9 mouse cellular contexts compared by ENCODE assay signal in the genomic region with DNA sequence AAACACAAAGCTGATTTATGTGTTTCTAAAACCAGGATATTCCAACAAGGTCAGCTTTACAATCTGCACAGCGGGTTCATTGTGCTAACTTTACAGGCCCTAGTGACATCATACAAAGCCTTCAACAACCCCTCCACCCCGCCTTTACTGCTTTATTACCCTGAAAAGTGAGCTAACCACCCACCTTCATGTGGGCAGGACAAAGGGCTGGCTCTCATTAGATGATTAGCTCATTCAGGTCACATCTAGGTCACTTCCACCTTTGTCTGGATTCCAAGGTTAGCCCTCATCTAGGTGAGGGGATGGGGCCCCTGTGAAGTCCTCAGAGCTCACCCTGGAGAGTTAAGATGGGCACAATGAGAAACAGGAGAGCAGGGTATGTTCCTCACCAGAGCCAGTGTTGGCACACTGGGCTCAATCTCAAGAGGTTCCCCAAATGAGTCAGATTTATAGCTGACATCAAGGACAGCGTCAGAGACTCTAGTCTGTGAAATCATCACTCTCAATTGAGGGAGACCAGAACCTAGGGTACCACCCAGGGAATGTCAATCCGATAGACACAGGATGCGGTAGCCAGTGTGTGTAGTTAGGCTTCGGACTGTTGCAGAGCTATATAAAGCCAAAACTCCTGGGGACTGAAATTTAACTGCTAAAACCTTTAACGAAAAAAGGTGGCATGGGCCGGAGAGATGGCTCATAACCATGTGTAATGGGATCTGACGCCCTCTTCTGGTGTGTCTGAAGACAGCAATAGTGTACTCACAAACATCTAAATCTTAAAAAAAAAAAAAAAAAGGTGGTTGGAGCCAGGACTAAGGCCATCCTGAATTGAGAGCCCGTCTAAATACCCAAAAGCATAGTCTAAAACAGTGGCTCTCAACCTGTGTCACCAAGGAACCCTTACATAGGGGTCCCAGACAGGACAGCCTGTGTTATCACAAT. TPM values are rescaled to one million over a fixed set of nuclear protein-coding genes. Genes with fewer than 3 reads are reported as not detected.
DNase-seq lines count a peak whose midpoint lies in the region; ATAC-seq and TF ChIP-seq lines count a peak whose summit lies in the region.
"Had no signal": no experiment of that assay in that cellular context is flagged by ENCODE, and none has a peak within 500 bp of the region (broad histone marks: within the 10 kb centered on the region; RNA-seq: fewer than 3 reads in every experiment).

No protein-coding gene starts in this region.

- H3K4me2 ChIP-seq in heart, embryonic 13.5 days: peak overlapping the region; percentile 95
- H3K4me2 ChIP-seq in hindbrain, embryonic 12.5 days (replicated peaks): peak overlapping the region; percentile 95
- peak overlapping the region; percentile 84 for H3K4me2 ChIP-seq in midbrain, embryonic 14.5 days (ENCODE audit: low read length)

- H3K4me1 ChIP-seq in heart, embryonic 13.5 days: peaks cover 18% of the 10 kb centered on the region
- H3K4me1 ChIP-seq in hindbrain, embryonic 12.5 days: peaks cover 13% of the 10 kb centered on the region
- H3K4me1 ChIP-seq in midbrain, embryonic 14.5 days (ENCODE audit: control insufficient read depth, insufficient read depth, low read length): peaks cover 12% of the 10 kb centered on the region

- in situ Hi-C loops in Patski (cut with MboI; ENCODE audit: low pct_unique_long_range_greater_than_20kb): no loop called here

- H3K9ac ChIP-seq in heart, embryonic 13.5 days: peak overlapping the region; percentile 99
- H3K9ac ChIP-seq in hindbrain, embryonic 12.5 days: peak overlapping the region; percentile 95
- H3K9ac ChIP-seq in midbrain, embryonic 14.5 days (replicated peaks; ENCODE audit: low read length): peak overlapping the region; percentile 97

- no peak for DNase-seq in heart, postnatal 4 days
- no peak for DNase-seq in Patski (ENCODE audit: low read depth, low spot score)
- peak; percentile 16 for DNase-seq in midbrain, embryonic 14.5 days
- DNase-seq in urinary bladder, postnatal 36 days (ENCODE audit: low spot score in 2 of 2): no peak
- DNase-seq in frontal cortex, postnatal 36 days (ENCODE audit: low spot score in 2 of 2): no peak
- DNase-seq in gastrocnemius, postnatal 25 days: no peak
- DNase-seq: adrenal gland, postnatal 36 days had no signal

- H3K27me3 ChIP-seq in heart, embryonic 13.5 days (replicated peaks): peaks cover 10% of the 10 kb centered on the region
- H3K27me3 ChIP-seq in Patski: no peaks in the 10 kb centered on the region
- H3K27me3 ChIP-seq in hindbrain, embryonic 12.5 days: peaks cover 11% of the 10 kb centered on the region
- 0 out of 2 replicates have a peak, but pooled peaks cover 9% of the 10 kb centered on the region for H3K27me3 ChIP-seq in midbrain, embryonic 14.5 days (ENCODE audit: control insufficient read depth, insufficient read depth, low read length)

- H3K4me3 ChIP-seq in heart, embryonic 13.5 days: peak overlapping the region; percentile 83
- peak overlapping the region; percentile 82 for H3K4me3 ChIP-seq in hindbrain, embryonic 12.5 days
- peak overlapping the region; percentile 98 for H3K4me3 ChIP-seq in midbrain, embryonic 14.5 days (replicated peaks; ENCODE audit: low read depth, low read length)

- no peaks in the 10 kb centered on the region for H3K9me3 ChIP-seq in heart, embryonic 13.5 days
- no peaks in the 10 kb centered on the region for H3K9me3 ChIP-seq in hindbrain, embryonic 12.5 days (replicated peaks)
- H3K9me3 ChIP-seq in midbrain, embryonic 14.5 days (ENCODE audit: control insufficient read depth, low read length): no peaks in the 10 kb centered on the region

- peak; percentile 61 for TF ChIP-seq CTCF in Patski (IDR thresholded peaks at IDR 0.05)

- 34% methylated on average over 10 of the region's 10 CpGs for WGBS in heart, embryonic 13.5 days
- WGBS in hindbrain, embryonic 12.5 days: 32% methylated on average over 10 of the region's 10 CpGs
- 31% methylated on average over 10 of the region's 10 CpGs for WGBS in midbrain, embryonic 14.5 days

- POLR2A ChIA-PET in Patski (lab: Charles Lee): interaction anchor here (0.5 to 1.8 kb wide), 13 partner anchors 9 to 584 kb away, joined by 3 to 9 read pairs (median 3); no protein-coding TSS in a partner anchor

- H3K27ac ChIP-seq in heart, embryonic 13.5 days (replicated peaks): peak overlapping the region; percentile 87
- H3K27ac ChIP-seq in hindbrain, embryonic 12.5 days: peak overlapping the region; percentile 91
- peak overlapping the region; percentile 87 for H3K27ac ChIP-seq in midbrain, embryonic 14.5 days (replicated peaks; ENCODE audit: low read depth, low read length)

- ATAC-seq in heart, embryonic 13.5 days (ENCODE audit: extremely low read depth, insufficient number of reproducible peaks, low FRiP score, low TSS enrichment): no peak
- ATAC-seq in Patski: no peak
- ATAC-seq in hindbrain, embryonic 12.5 days (ENCODE audit: low FRiP score): no peak
- ATAC-seq in midbrain, embryonic 14.5 days (ENCODE audit: low FRiP score, low TSS enrichment): no peak

- peaks cover 23% of the 10 kb centered on the region for H3K36me3 ChIP-seq in heart, embryonic 13.5 days
- H3K36me3 ChIP-seq in hindbrain, embryonic 12.5 days: peaks cover 17% of the 10 kb centered on the region
- H3K36me3 ChIP-seq in midbrain, embryonic 14.5 days (ENCODE audit: control insufficient read depth, insufficient read depth, low read length): peaks cover 25% of the 10 kb centered on the region

- CTCF ChIA-PET in Patski (lab: Charles Lee): interaction anchor here (0.6 to 4.6 kb wide), 11 partner anchors 11 to 159 kb away, joined by 3 to 22 read pairs (median 4); partner anchors contain the start of gene Lsm2

RNA-seq across cellular contexts. Expression of gene Hspa1b, which starts 8.3 kb away (rescaled TPM):
- 0.19 and 0.20 TPM in 2 replicates for polyA plus RNA-seq in heart, embryonic 13.5 days (2015; fragmentation: Nextera tagmentation; extraction: Ambion mirVana)
- total RNA-seq in heart, postnatal 4 days (2021): 1 to 10 TPM; 4.8 to 5.2 TPM
- 47.3 TPM for polyA plus RNA-seq in Patski (2021)
- polyA plus RNA-seq in hindbrain, embryonic 12.5 days (2016; fragmentation: Nextera tagmentation; extraction: Ambion mirVana): 0.08 and 0.25 TPM in 2 replicates
- polyA plus RNA-seq in midbrain, embryonic 14.5 days (2014; fragmentation: Nextera tagmentation; extraction: Ambion mirVana): 0.17 and 0.53 TPM in 2 replicates
- total RNA-seq in gastrocnemius, postnatal 25 days (2021): 1 to 10 TPM; 4.4 to 6.7 TPM

RNA-seq across cellular contexts. Expression of gene Gm20481, which starts 18.9 kb away (rescaled TPM):
- not detected in 2 replicates for polyA plus RNA-seq in heart, embryonic 13.5 days (2015; fragmentation: Nextera tagmentation; extraction: Ambion mirVana)
- total RNA-seq in heart, postnatal 4 days (2021): not detected
- polyA plus RNA-seq in Patski (2021): 1.2 TPM
- polyA plus RNA-seq in hindbrain, embryonic 12.5 days (2016; fragmentation: Nextera tagmentation; extraction: Ambion mirVana): 0.99 TPM in 1 of 2 replicates, not detected in the other
- 1.1 and 2.3 TPM in 2 replicates for polyA plus RNA-seq in midbrain, embryonic 14.5 days (2014; fragmentation: Nextera tagmentation; extraction: Ambion mirVana)
- total RNA-seq in gastrocnemius, postnatal 25 days (2021): not detected
- total RNA-seq: adrenal gland, postnatal 36 days had no signal

RNA-seq across cellular contexts. Expression of gene Neu1, which starts 19.7 kb away (rescaled TPM):
- 18.1 and 19.2 TPM in 2 replicates for polyA plus RNA-seq in heart, embryonic 13.5 days (2015; fragmentation: Nextera tagmentation; extraction: Ambion mirVana)
- total RNA-seq in heart, postnatal 4 days (2021): 10 to 100 TPM; 10.1 to 11.7 TPM
- polyA plus RNA-seq in Patski (2021): 75.4 TPM
- 25.2 and 28.2 TPM in 2 replicates for polyA plus RNA-seq in hindbrain, embryonic 12.5 days (2016; fragmentation: Nextera tagmentation; extraction: Ambion mirVana)
- polyA plus RNA-seq in midbrain, embryonic 14.5 days (2014; fragmentation: Nextera tagmentation; extraction: Ambion mirVana): 25.1 and 28.2 TPM in 2 replicates
- total RNA-seq in gastrocnemius, postnatal 25 days (2021): 1 to 10 TPM; 8.5 to 9.3 TPM

RNA-seq across cellular contexts. Expression of gene Hspa1a, which starts 21.2 kb away (rescaled TPM):
- polyA plus RNA-seq in heart, embryonic 13.5 days (2015; fragmentation: Nextera tagmentation; extraction: Ambion mirVana): 3.9 TPM in 2 replicates
- 1 to 10 TPM; 2.6 to 2.9 TPM for total RNA-seq in heart, postnatal 4 days (2021)
- 9.2 TPM for polyA plus RNA-seq in Patski (2021)
- 2.2 and 3.1 TPM in 2 replicates for polyA plus RNA-seq in hindbrain, embryonic 12.5 days (2016; fragmentation: Nextera tagmentation; extraction: Ambion mirVana)
- 5.6 and 8.1 TPM in 2 replicates for polyA plus RNA-seq in midbrain, embryonic 14.5 days (2014; fragmentation: Nextera tagmentation; extraction: Ambion mirVana)
- total RNA-seq in gastrocnemius, postnatal 25 days (2021): 1 to 10 TPM; 5.9 to 8.1 TPM

RNA-seq across cellular contexts. Expression of gene Hspa1l, which starts 21.7 kb away (rescaled TPM):
- polyA plus RNA-seq in heart, embryonic 13.5 days (2015; fragmentation: Nextera tagmentation; extraction: Ambion mirVana): 2.1 and 2.2 TPM in 2 replicates
- 1 to 10 TPM; 5.3 to 6.6 TPM for total RNA-seq in heart, postnatal 4 days (2021)
- 1.9 TPM for polyA plus RNA-seq in Patski (2021)
- 1.3 TPM in 2 replicates for polyA plus RNA-seq in hindbrain, embryonic 12.5 days (2016; fragmentation: Nextera tagmentation; extraction: Ambion mirVana)
- 1.6 and 2.3 TPM in 2 replicates for polyA plus RNA-seq in midbrain, embryonic 14.5 days (2014; fragmentation: Nextera tagmentation; extraction: Ambion mirVana)
- total RNA-seq in gastrocnemius, postnatal 25 days (2021): 10 to 100 TPM; 21.5 to 31.8 TPM

Comparison
In these comparisons a context has a peak if more than half of its experiments do, and no peak if none do; other contexts are left out.
1. RNA of gene Hspa1b, which starts 8.3 kb away (polyA plus RNA-seq): 47.3 TPM in Patski (single experiment); 0.08 to 0.25 TPM in hindbrain, embryonic 12.5 days, 0.19 to 0.20 TPM in heart, embryonic 13.5 days and 0.17 to 0.53 TPM in midbrain, embryonic 14.5 days; every median in the first group is over 10 times any median in the second.
2. Peak in every context shown above with its lines, with median percentiles within 50 percentile points of each other: H3K27ac ChIP-seq, H3K4me2 ChIP-seq, H3K4me3 ChIP-seq and H3K9ac ChIP-seq.